Mouse (Mus musculus) midbrain, embryonic 12.5 days (tissue): ENCODE results near the gene Tmem200c. TPM values are rescaled to one million over a fixed set of nuclear protein-coding genes. Genes with fewer than 3 reads are reported as not detected.

Experiments
- polyA plus RNA-seq: library from polyadenylated mRNA; unstranded; fragments of >200 nt; fragmentation: Nextera tagmentation; extraction: Ambion mirVana; gene quantifications from 2 replicates; pipeline ENCODE4 v1.2.1, GENCODE M21; 2016

Gene Tmem200c
- polyA plus RNA-seq, 1 experiment from 2014 or later: 4.1 TPM

Other genes starting within 250 kb of the Tmem200c start
- gene Epb41l3, start 249.1 kb downstream of the Tmem200c start, polyA plus RNA-seq: 71.7 and 78.0 TPM in 2 replicates